Mouse (Mus musculus) activated CD4-positive, CD25-positive, alpha-beta regulatory T cell, adult 9 weeks (primary cell): ENCODE results near the gene Tnfaip2. TPM values are rescaled to one million over a fixed set of nuclear protein-coding genes. Genes with fewer than 3 reads are reported as not detected.

Source experiments
- polyA plus RNA-seq: library from polyadenylated mRNA; unstranded; fragments of 100-300 nt; shearing (Covaris generic); gene quantifications from one replicate; pipeline ENCODE4 v1.2.1, GENCODE M21; 2017

Gene Tnfaip2
- polyA plus RNA-seq, result not detected

GRCm38 (mm10) chr12:111442309-111443010, at the start of gene Tnfaip2:
Tnfaip2 (plus strand) TSS chr12:111442469.

GRCm38 (mm10) chr12:111406622-111407021, 35.6 kb upstream of the Tnfaip2 start, which contains the start of gene Lbhd2:
Lbhd2 (plus strand) TSS chr12:111406809.

GRCm38 (mm10) chr12:111416921-111417779, 25.1 kb upstream of the Tnfaip2 start, which contains the start of gene Exoc3l4:
Exoc3l4 (plus strand) TSS chr12:111417017.

GRCm38 (mm10) chr12:111485652-111486306, 43.5 kb downstream of the Tnfaip2 start, which contains the start of gene Gm266:
Gm266 (minus strand) TSS chr12:111485823.

Other genes with a start within 250 kb of the Tnfaip2 start
- 0.35 TPM for gene Amn, start 171.4 kb upstream of the Tnfaip2 start, polyA plus RNA-seq
- gene Cdc42bpb, start 64.8 kb upstream of the Tnfaip2 start, polyA plus RNA-seq, result 0.26 TPM
- gene Lbhd2, start 35.7 kb upstream of the Tnfaip2 start, polyA plus RNA-seq, result not detected
- not detected for gene Exoc3l4, start 25.5 kb upstream of the Tnfaip2 start, polyA plus RNA-seq
- gene Gm266, start 43.4 kb downstream of the Tnfaip2 start, polyA plus RNA-seq, result not detected
- gene Eif5, start 95.5 kb downstream of the Tnfaip2 start, polyA plus RNA-seq, result 159 TPM
- 13.5 TPM for gene Mark3, start 132.1 kb downstream of the Tnfaip2 start, polyA plus RNA-seq
- gene Ckb, start 229.9 kb downstream of the Tnfaip2 start, polyA plus RNA-seq, result 40.5 TPM
- 20.0 TPM for gene Trmt61a, start 235.6 kb downstream of the Tnfaip2 start, polyA plus RNA-seq